Mouse (Mus musculus) E14TG2a.4 (cell line): ENCODE data around the gene Tns3.

Source experiments
- CTCF ChIP-seq: conservative IDR thresholded peaks from 2 replicates; pipeline ENCODE4 v1.5.1; 2014; ENCODE audit warnings: low read length
- POU5F1 ChIP-seq: IDR thresholded peaks from 2 replicates; pipeline ENCODE4 v1.6.1; 2014; ENCODE audit warnings: low read length, borderline replicate concordance

- TF ChIP-seq CTCF (no peak), POU5F1 (no peak)
Observed at GRCm38 (mm10) chr11:8629862-8630390, 34.4 kb downstream of the Tns3 start.
